Mouse (Mus musculus) spleen, adult 2 months (tissue): ENCODE data around the gene Cdh5. TPM values are rescaled to one million over a fixed set of nuclear protein-coding genes. Genes with fewer than 3 reads are reported as not detected.

Source experiments
- DNase-seq, 2 experiments: peaks; one replicate each; pipeline versions ENCODE4 v3.0.0 to v3.0.0-alpha.2; 2012 to 2021; ENCODE audit warnings: low spot score in 2 of 2, low read depth in 1 of 2
- H3K27ac ChIP-seq: fragments of 200-500 bp; 2 replicates; pipeline ENCODE4 v1.5.1; 2012; ENCODE audit warnings: low read length, inconsistent platforms; ENCODE audit not compliant: insufficient read depth
- H3K27me3 ChIP-seq: fragments of 200-500 bp; 2 replicates; pipeline ENCODE4 v1.6.1; 2012; ENCODE audit warnings: mild to moderate bottlenecking, moderate library complexity, low read length, inconsistent platforms; ENCODE audit not compliant: control insufficient read depth, insufficient read depth
- H3K36me3 ChIP-seq: fragments of 200-500 bp; 2 replicates; pipeline ENCODE4 v1.6.1; 2012; ENCODE audit warnings: mild to moderate bottlenecking, low read length, inconsistent platforms; ENCODE audit not compliant: control insufficient read depth, insufficient read depth
- H3K4me1 ChIP-seq: fragments of 200-500 bp; 2 replicates; pipeline ENCODE4 v1.6.1; 2011; ENCODE audit warnings: inconsistent platforms; ENCODE audit not compliant: control insufficient read depth, insufficient read depth, insufficient read length
- H3K4me3 ChIP-seq: fragments of 200-500 bp; 2 replicates; pipeline ENCODE4 v1.5.1; 2011; ENCODE audit warnings: mild to moderate bottlenecking, inconsistent platforms; ENCODE audit not compliant: insufficient read depth, insufficient read length; ENCODE audit errors: extremely low read depth
- CTCF ChIP-seq: fragments of 200-500 bp; IDR thresholded peaks from 2 replicates; pipeline ENCODE4 v1.5.1; 2011; ENCODE audit warnings: mild to moderate bottlenecking, inconsistent platforms; ENCODE audit not compliant: insufficient read depth, insufficient read length, insufficient replicate concordance; ENCODE audit errors: extremely low read depth
- POLR2A ChIP-seq: fragments of 200-500 bp; IDR thresholded peaks from 2 replicates; pipeline ENCODE4 v1.6.1; 2011; ENCODE audit warnings: low read depth, low read length, inconsistent platforms
- WGBS: fragments of 180-500 bp; shearing (Covaris S2); methylation state at CpG from one replicate; pipeline ENCODE4 v1.1.7; 2018; 5-methylcytosine and 5-hydroxymethylcytosine counted together
- polyA plus RNA-seq: library from polyadenylated mRNA; depleted of rRNA; stranded (reverse); fragments of >200 nt; gene quantifications from 2 replicates; pipeline ENCODE4 v1.2.3, GENCODE M21; 2012; rRNA removed

Cdh5 gene
- polyA plus RNA-seq, 1 experiment, result 23.3 TPM

DNA sequence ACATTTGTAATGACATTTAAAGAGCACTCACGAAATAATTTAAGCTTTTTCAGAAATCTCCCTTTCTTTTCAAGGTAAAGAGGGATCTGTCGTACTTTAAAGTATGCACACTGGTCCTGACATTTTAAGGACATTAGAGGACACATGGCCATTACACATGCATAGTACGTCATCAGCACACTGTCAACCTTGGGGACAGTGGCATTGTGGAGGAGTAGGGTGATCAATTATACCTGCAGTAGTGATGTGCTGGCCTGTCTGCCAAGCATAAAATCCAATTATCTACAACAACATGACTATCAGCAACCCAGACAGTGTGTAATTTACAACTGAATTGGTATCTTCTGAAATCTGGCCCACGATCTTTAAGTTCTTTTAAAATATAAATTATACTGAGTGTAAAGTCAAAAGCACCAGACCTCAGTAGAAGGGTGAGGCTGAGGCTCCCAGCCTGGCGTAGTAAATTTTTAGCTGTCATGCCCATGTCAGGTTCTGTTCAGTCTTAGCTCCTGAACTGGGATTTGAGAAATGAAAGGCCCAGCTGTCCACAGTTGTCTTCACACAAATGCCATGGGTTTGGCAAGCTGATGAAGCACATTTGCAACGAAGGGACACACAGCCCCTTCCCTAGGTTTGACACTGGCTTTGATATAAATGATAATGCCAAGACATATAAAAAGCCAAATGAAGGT is 89.5 kb downstream of the Cdh5 start:
- Histone ChIP-seq H3K27me3 (no peaks in the 10 kb centered on the region), H3K4me3 (no peak overlapping the region), H3K4me1 (0 out of 2 replicates have a peak, but pooled peaks cover 2% of the 10 kb centered on the region), H3K27ac (no peak overlapping the region), H3K36me3 (no peaks in the 10 kb centered on the region)
- WGBS, result 84% methylated on average over 6 of the region's 6 CpGs
- no peak for DNase-seq
- TF ChIP-seq CTCF (no peak), POLR2A (no peak)

DNA sequence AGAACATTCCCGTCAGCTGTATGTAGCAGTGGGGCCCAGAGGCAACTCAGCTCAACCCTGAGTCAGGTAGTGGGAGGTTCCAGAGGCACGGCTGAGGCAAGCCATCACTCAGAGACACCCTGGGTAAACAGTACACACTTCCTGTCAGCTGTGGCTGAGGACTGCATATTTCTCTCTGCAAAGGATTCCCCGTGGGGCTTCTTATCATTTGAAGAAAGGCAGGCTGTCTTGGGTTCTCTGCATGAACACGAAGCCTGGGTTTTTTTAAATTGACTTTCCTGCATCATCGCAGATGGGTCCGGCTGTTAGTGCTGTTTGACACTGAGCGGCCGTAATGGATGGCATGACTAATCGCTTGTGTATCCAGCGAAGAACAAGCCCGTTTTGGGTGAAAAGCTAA is 90.1 kb downstream of the Cdh5 start:
- peak in 1 of 2 experiments; percentile 15 for DNase-seq
- H3K4me1 ChIP-seq, result 0 out of 2 replicates have a peak, but pooled peaks cover 2% of the 10 kb centered on the region
- WGBS, result 27% methylated on average over 11 of the region's 11 CpGs
- no peaks in the 10 kb centered on the region for H3K27me3 ChIP-seq
- H3K4me3 ChIP-seq, result no peak overlapping the region
- TF ChIP-seq POLR2A (no peak), CTCF (no peak)
- H3K36me3 ChIP-seq, result no peaks in the 10 kb centered on the region
- H3K27ac ChIP-seq, result no peak overlapping the region

Other genes with a start within 250 kb of the Cdh5 start
- 0.63 and 0.72 TPM in 2 replicates for gene Bean1, start 68.8 kb downstream of the Cdh5 start, polyA plus RNA-seq
- gene Tk2, start 146.9 kb downstream of the Cdh5 start, polyA plus RNA-seq, result 42.5 and 51.1 TPM in 2 replicates
- 11.9 and 13.0 TPM in 2 replicates for gene Cklf, start 149.2 kb downstream of the Cdh5 start, polyA plus RNA-seq
- not detected in 2 replicates for gene Cmtm2a, start 191.6 kb downstream of the Cdh5 start, polyA plus RNA-seq
- gene Gm45711, start 208.5 kb downstream of the Cdh5 start, polyA plus RNA-seq, result not detected in 2 replicates
- gene Cmtm1, start 208.5 kb downstream of the Cdh5 start, polyA plus RNA-seq, result not detected in 2 replicates
- not detected in 2 replicates for gene Gm11020, start 219.9 kb downstream of the Cdh5 start, polyA plus RNA-seq
- not detected in 2 replicates for gene Cmtm2b, start 220.6 kb downstream of the Cdh5 start, polyA plus RNA-seq
- gene Cmtm3, start 237.8 kb downstream of the Cdh5 start, polyA plus RNA-seq, result 96.3 and 106 TPM in 2 replicates